Mouse (Mus musculus): ENCODE measurements around the gene Zfp961. TPM values are rescaled to one million over a fixed set of nuclear protein-coding genes. Genes with fewer than 3 reads are reported as not detected.

Gene Zfp961
- polyA plus RNA-seq, 1 experiment from 2014 or later, result 5.0 TPM

GRCm38 (mm10) chr8:71954666-71955065, 3.8 kb downstream of the Zfp961 start:
- H3K4me3 ChIP-seq (ENCODE audit: low read depth, low read length), result no peak overlapping the region
- DNase-seq (no peak), ATAC-seq (no peak)
- no peak overlapping the region for H3K9ac ChIP-seq (replicated peaks)
- H3K36me3 ChIP-seq (replicated peaks; ENCODE audit: insufficient read depth, low read length), result 0 out of 2 replicates have a peak, but pooled peaks cover 2% of the 10 kb centered on the region
- no peak overlapping the region for H3K27ac ChIP-seq (ENCODE audit: low read depth)
- H3K4me1 ChIP-seq (ENCODE audit: insufficient read depth), result peaks cover 20% of the 10 kb centered on the region
- 91% methylated on average over 9 of the region's 9 CpGs for WGBS (ENCODE audit: insufficient replicate concordance)
- no peaks in the 10 kb centered on the region; the same call in 1 of the 2 replicates for H3K9me3 ChIP-seq (ENCODE audit: low read length)
- TF ChIP-seq CTCF (IDR thresholded peaks at IDR 0.05; ENCODE audit: low read depth) (no peak), EP300 (IDR thresholded peaks at IDR 0.05; ENCODE audit: low read depth) (no peak)
- H3K4me2 ChIP-seq (ENCODE audit: low read depth, low read length), result no peak overlapping the region
- no peaks in the 10 kb centered on the region for H3K27me3 ChIP-seq (ENCODE audit: insufficient read depth, low read length)

- H3K9ac ChIP-seq (replicated peaks), result no peak overlapping the region
- peak; percentile 56; the same call in 1 of the 2 replicates for ATAC-seq
- H3K9me3 ChIP-seq (ENCODE audit: low read length), result 0 out of 2 replicates have a peak, but pooled peaks cover under 1% of the 10 kb centered on the region
- no peak overlapping the region for H3K4me2 ChIP-seq (ENCODE audit: low read depth, low read length)
- H3K36me3 ChIP-seq (replicated peaks; ENCODE audit: insufficient read depth, low read length), result no peaks in the 10 kb centered on the region
- no peak for DNase-seq
- TF ChIP-seq EP300 (IDR thresholded peaks at IDR 0.05; ENCODE audit: low read depth) (no peak), CTCF (IDR thresholded peaks at IDR 0.05; ENCODE audit: low read depth) (no peak)
- H3K4me3 ChIP-seq (ENCODE audit: low read depth, low read length), result no peak overlapping the region
- no peaks in the 10 kb centered on the region for H3K4me1 ChIP-seq (ENCODE audit: insufficient read depth)
- H3K27me3 ChIP-seq (ENCODE audit: insufficient read depth, low read length), result no peaks in the 10 kb centered on the region
- H3K27ac ChIP-seq (ENCODE audit: low read depth), result no peak overlapping the region
Measured at GRCm38 (mm10) chr8:71960483-71960882, 9.6 kb downstream of the Zfp961 start.

GRCm38 (mm10) chr8:71961796-71962195, 11.0 kb downstream of the Zfp961 start:
- ATAC-seq (no peak), DNase-seq (no peak)
- Histone ChIP-seq H3K27ac (ENCODE audit: low read depth) (no peak overlapping the region), H3K9ac (replicated peaks) (no peak overlapping the region), H3K4me3 (ENCODE audit: low read depth, low read length) (no peak overlapping the region), H3K36me3 (replicated peaks; ENCODE audit: insufficient read depth, low read length) (peaks cover 11% of the 10 kb centered on the region), H3K4me1 (ENCODE audit: insufficient read depth) (no peaks in the 10 kb centered on the region), H3K27me3 (ENCODE audit: insufficient read depth, low read length) (no peaks in the 10 kb centered on the region), H3K9me3 (ENCODE audit: low read length) (0 out of 2 replicates have a peak, but pooled peaks cover 3% of the 10 kb centered on the region), H3K4me2 (ENCODE audit: low read depth, low read length) (no peak overlapping the region)
- 85% methylated on average over 5 of the region's 5 CpGs for WGBS (ENCODE audit: insufficient replicate concordance)
- TF ChIP-seq CTCF (IDR thresholded peaks at IDR 0.05; ENCODE audit: low read depth) (no peak), EP300 (IDR thresholded peaks at IDR 0.05; ENCODE audit: low read depth) (no peak)

- Histone ChIP-seq H3K27ac (ENCODE audit: low read depth) (no peak overlapping the region), H3K36me3 (replicated peaks; ENCODE audit: insufficient read depth, low read length) (peaks cover 27% of the 10 kb centered on the region), H3K9ac (replicated peaks) (no peak overlapping the region), H3K4me2 (ENCODE audit: low read depth, low read length) (no peak overlapping the region), H3K4me1 (ENCODE audit: insufficient read depth) (no peaks in the 10 kb centered on the region), H3K27me3 (ENCODE audit: insufficient read depth, low read length) (no peaks in the 10 kb centered on the region), H3K4me3 (ENCODE audit: low read depth, low read length) (no peak overlapping the region), H3K9me3 (ENCODE audit: low read length) (0 out of 2 replicates have a peak, but pooled peaks cover 3% of the 10 kb centered on the region)
- DNase-seq (no peak), ATAC-seq (no peak)
- TF ChIP-seq EP300 (IDR thresholded peaks at IDR 0.05; ENCODE audit: low read depth) (no peak), CTCF (IDR thresholded peaks at IDR 0.05; ENCODE audit: low read depth) (no peak)
- WGBS (ENCODE audit: insufficient replicate concordance), result 75% methylated on average over 3 of the region's 3 CpGs
Measured at GRCm38 (mm10) chr8:71964051-71964450, 13.2 kb downstream of the Zfp961 start.

GRCm38 (mm10) chr8:71965166-71965565, 14.3 kb downstream of the Zfp961 start:
- no peak for TF ChIP-seq EP300 (IDR thresholded peaks at IDR 0.05; ENCODE audit: low read depth)
- TF ChIP-seq CTCF (IDR thresholded peaks at IDR 0.05; ENCODE audit: low read depth), result no peak
- no peak overlapping the region for H3K4me2 ChIP-seq (ENCODE audit: low read depth, low read length)
- no peaks in the 10 kb centered on the region for H3K27me3 ChIP-seq (ENCODE audit: insufficient read depth, low read length)
- no peaks in the 10 kb centered on the region for H3K4me1 ChIP-seq (ENCODE audit: insufficient read depth)
- DNase-seq, result no peak
- no peak overlapping the region for H3K9ac ChIP-seq (replicated peaks)
- H3K9me3 ChIP-seq (ENCODE audit: low read length), result 0 out of 2 replicates have a peak, but pooled peaks cover 3% of the 10 kb centered on the region
- no peak overlapping the region for H3K27ac ChIP-seq (ENCODE audit: low read depth)
- peaks cover 29% of the 10 kb centered on the region for H3K36me3 ChIP-seq (replicated peaks; ENCODE audit: insufficient read depth, low read length)
- WGBS (ENCODE audit: insufficient replicate concordance), result 87% methylated on average over 2 of the region's 2 CpGs
- H3K4me3 ChIP-seq (ENCODE audit: low read depth, low read length), result no peak overlapping the region
- no peak for ATAC-seq

GRCm38 (mm10) chr8:71966411-71966810, 15.6 kb downstream of the Zfp961 start:
- Histone ChIP-seq H3K4me1 (ENCODE audit: insufficient read depth) (no peaks in the 10 kb centered on the region), H3K4me3 (ENCODE audit: low read depth, low read length) (no peak overlapping the region), H3K9me3 (ENCODE audit: low read length) (0 out of 2 replicates have a peak, but pooled peaks cover 3% of the 10 kb centered on the region), H3K9ac (replicated peaks) (no peak overlapping the region), H3K36me3 (replicated peaks; ENCODE audit: insufficient read depth, low read length) (peaks cover 29% of the 10 kb centered on the region), H3K27ac (ENCODE audit: low read depth) (no peak overlapping the region), H3K27me3 (ENCODE audit: insufficient read depth, low read length) (no peaks in the 10 kb centered on the region), H3K4me2 (ENCODE audit: low read depth, low read length) (no peak overlapping the region)
- TF ChIP-seq CTCF (IDR thresholded peaks at IDR 0.05; ENCODE audit: low read depth), result peak; percentile 37; the same call in 1 of the 2 replicates
- no peak for TF ChIP-seq EP300 (IDR thresholded peaks at IDR 0.05; ENCODE audit: low read depth)
- DNase-seq, result no peak
- ATAC-seq, result no peak

- Histone ChIP-seq H3K27ac (ENCODE audit: low read depth) (no peak overlapping the region), H3K9ac (replicated peaks) (no peak overlapping the region), H3K4me2 (ENCODE audit: low read depth, low read length) (no peak overlapping the region), H3K4me3 (ENCODE audit: low read depth, low read length) (no peak overlapping the region), H3K9me3 (ENCODE audit: low read length) (0 out of 2 replicates have a peak, but pooled peaks cover 3% of the 10 kb centered on the region), H3K27me3 (ENCODE audit: insufficient read depth, low read length) (no peaks in the 10 kb centered on the region), H3K36me3 (replicated peaks; ENCODE audit: insufficient read depth, low read length) (peaks cover 29% of the 10 kb centered on the region), H3K4me1 (ENCODE audit: insufficient read depth) (no peaks in the 10 kb centered on the region)
- no peak for TF ChIP-seq EP300 (IDR thresholded peaks at IDR 0.05; ENCODE audit: low read depth)
- no peak for TF ChIP-seq CTCF (IDR thresholded peaks at IDR 0.05; ENCODE audit: low read depth)
- 90% methylated on average over 5 of the region's 5 CpGs for WGBS (ENCODE audit: insufficient replicate concordance)
- ATAC-seq (no peak), DNase-seq (no peak)
Measured at GRCm38 (mm10) chr8:71967261-71967660, 16.4 kb downstream of the Zfp961 start.

All from liver, postnatal 0 days (tissue).